Mouse (Mus musculus) cerebellum, adult 2 months (tissue): ENCODE data around the gene Trim38.

Source experiments
- CTCF ChIP-seq: fragments of 200-500 bp; IDR thresholded peaks from 2 replicates; pipeline ENCODE4 v1.5.1; 2011; ENCODE audit warnings: low read depth, mild to moderate bottlenecking, control low read depth, low read length, moderate library complexity, borderline replicate concordance; ENCODE audit not compliant: insufficient read depth
- POLR2A ChIP-seq: fragments of 200-500 bp; IDR thresholded peaks from 2 replicates; pipeline ENCODE4 v1.6.1; 2011; ENCODE audit warnings: low read length, control low read depth, borderline replicate concordance; ENCODE audit not compliant: insufficient read depth

DNA sequence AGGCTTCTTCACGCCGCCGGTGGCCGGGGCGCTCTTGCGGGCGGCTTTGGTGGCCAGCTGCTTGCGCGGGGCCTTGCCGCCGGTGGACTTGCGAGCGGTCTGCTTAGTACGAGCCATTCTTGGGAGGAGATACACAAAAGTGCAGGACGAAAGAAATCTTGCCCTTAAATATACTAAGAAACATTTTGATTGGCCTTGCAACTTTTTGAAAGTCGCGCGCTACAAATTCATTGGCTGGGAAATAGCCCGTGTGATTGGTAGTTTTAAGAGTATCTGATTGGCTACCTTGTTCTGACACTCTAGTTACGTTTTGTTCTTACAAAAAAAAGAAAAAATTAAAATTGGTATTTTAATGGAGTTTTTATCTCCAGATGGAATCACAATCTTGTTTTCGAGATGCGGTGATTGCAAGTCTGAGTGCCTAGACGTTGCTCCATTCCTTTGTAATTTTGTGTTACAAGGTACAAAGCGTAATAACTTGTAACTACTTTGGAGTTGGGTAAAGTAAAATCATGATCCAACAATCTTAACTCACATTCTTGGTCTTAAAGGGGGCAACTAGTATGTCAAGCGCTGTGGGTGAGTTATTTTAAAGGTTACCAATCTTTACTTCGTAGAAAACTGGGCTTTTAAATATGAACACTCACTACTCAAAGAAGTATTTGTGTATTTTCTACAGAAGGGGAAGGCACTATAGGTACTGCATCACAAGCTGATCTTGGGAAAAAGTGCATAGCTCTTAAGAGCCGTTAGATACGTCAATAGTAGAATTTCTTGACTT lies 24.1 kb upstream of the Trim38 start, which contains the start of gene Hist1h3c:
- TF ChIP-seq CTCF (no peak), POLR2A (no peak)
